Mouse (Mus musculus) thymus, postnatal 10 days (tissue): ENCODE results near the gene Zbbx.

Experiments
- DNase-seq, 2 experiments: peaks; one replicate each; pipeline ENCODE4 v3.0.0; 2021; ENCODE audit warnings: low spot score in 2 of 2

Gene Zbbx

DNA sequence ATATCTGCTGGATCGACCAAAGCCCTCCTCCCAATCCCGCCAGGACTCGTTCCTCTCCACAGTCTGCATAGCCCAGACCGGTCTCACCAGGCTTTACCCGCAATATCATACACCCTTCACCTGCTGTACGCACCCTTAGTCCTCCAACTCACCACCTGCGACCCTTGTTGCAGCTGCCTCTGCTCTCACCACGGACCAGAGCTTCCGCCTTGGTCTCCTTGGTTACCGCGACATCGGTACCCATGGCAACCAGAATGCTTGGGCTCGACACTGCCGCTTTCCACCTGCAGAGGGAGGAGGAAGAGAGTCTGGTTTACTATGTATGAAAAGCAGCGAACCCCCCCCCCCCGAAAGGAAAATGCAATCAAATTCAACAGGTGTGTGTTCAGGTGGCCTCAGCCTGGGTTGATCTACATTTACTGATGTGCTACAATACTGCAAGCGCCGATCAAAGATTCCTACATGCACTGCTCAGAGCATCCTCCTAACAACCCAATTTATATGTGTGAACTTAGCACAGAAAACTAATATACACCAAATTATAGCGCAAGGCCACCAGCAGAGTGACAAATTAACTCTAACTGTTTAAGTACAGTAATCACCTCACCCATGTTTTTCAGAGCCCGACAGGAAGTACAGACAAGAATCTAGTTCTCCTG lies at the start of gene Zbbx:
Gene Zbbx (minus strand): TSS at position 197 of the 659 bp plus-strand sequence.
- peak; percentile 78 to 81 for DNase-seq

DNA sequence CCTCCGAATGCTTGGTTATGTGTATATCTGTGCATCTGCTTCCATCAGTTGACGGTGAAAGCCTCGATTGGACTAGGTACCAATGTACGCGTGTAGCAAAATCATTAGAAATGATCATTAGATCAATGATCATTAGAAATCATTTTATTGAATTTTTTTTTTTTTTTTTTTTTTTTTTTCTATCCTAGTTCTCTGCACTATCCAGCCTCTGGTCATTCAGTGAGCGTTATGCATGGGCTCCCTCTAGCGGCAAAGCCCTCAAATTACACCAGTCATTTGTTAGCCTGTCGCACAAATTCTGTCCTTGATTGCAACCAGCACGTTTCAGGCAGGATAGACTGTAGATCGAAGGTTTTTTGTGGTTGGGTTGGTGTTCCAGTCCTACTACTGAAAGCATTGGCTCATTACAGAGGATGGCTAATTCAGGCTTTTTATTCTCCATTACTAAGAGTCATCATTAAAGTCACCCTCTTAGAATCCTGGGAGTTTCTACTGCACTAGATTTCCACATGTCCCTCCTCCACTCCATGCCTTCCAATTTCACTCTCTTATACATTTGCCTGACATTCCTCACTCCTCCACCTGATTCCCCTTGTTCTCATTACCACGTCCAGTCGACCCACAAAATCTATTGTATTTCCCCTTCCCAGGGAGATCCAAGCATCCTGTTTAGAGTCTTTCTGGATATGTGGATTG lies 38.1 kb upstream of the Zbbx start:
- DNase-seq = peak; percentile 9 to 51

DNA sequence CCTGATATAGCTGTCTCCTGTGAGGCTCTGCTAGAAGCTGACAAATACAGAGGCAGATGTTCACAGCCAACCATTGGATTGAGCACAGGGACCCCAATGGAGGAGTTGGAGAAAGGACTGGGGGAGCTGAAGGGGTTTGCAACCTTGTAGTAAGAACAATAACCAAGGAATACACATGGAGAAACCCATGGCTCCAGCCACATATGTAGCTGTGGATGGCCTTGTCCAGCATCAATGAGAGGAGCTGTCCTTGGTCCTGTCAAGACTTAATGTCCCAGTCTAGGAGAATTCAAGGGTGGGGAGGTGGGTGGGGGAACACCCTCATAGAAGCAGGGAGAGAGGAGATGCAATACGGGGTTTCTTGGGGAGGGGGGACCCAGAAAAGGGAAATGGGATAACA lies 17.8 kb upstream of the Zbbx start:
- DNase-seq = no peak

DNA sequence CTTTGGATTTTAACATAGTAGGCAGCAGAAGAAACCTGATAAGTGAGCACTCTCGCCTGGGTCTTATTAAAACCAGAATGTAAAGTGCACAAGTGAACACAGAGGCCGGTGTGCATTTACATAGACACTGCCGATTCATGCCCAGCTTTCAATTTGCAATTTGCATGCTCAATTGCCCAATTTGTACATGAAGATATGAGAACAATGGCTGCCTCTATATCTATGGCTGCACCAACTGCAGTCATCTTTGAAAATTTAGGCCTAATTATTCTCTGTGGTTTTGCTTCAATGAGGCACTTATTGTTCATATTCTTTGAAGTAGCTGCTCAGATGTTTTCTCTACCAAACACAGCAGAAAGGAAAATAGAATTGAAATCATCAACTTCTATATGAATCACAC lies 23.0 kb downstream of the Zbbx start:
- DNase-seq = no peak

DNA sequence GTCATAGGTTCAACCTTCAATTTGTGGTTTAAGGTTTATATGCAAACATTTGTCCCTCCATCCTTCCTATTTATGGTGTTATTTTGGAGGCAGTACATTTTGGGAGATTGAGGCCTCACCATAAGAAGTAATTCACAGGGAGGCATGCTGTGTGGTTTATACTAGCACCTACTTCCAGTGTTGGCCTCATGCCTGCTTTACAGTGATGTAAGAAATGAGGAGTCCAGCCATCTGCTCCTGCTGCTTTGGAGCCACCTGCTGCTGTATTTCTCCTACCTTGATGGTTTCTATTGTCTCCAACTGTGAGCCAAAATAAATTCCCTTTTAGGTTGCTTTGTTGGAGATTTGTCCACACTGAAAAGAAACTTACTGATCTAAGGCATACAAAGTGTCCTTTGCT lies 60.0 kb downstream of the Zbbx start:
- no peak for DNase-seq

DNA sequence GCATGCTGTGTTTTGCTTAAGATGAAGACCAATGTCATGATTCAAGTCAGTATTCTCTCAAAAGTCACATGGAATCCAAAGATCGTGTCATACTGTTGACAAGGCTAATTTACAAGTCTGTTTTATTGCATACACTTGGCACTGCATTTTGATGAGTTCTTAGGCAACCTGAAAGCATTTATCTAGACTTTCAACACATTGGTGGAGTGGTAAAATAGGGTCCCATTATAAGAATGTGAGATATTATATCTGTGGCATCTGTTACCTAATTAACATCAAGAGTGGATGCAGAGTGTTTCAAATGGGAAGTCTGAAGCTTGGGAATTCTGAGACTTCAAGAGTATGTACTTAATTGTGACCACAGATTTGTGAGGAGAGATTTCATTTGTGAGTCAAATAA lies 79.1 kb downstream of the Zbbx start:
- no peak for DNase-seq

DNA sequence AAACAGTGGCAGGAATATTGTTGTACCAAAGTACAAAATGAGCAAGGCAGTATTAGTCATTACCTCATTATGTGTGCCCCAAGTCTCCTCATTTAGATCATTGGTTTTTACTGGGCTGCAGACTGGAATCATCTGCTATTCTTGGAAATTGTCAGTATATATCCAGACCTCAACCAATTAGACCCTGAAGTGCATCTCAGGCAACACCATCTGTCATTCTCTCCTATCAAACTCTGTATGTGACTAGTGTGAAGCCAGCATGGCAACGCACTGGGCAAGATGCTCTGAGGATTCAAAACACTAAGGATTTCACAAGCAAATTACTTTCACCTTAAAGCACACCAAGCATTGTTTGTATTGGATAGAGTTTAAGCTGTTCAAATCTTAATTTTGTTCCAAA lies 85.9 kb downstream of the Zbbx start:
- no peak for DNase-seq

DNA sequence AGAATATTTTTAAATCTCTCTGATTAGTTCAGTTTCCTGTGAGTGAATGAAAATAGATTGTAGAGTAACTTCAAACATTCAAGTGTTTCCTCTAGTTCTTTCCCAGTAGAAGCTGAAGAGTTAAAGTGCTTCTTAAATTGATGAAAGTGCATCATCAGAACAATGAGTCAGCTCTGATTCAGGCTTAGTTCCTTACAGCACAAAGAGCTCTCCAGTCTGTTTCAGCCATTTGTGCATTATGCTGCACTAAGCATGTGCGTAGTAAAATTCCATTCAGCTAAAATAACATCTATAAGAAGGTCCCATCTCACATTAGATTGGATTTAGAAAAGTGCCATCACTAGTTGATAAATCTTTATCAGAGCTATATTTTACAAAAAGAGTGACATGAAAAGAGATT lies 155.1 kb downstream of the Zbbx start:
- no peak for DNase-seq
